Mouse (Mus musculus) urinary bladder, postnatal 0 days (tissue): ENCODE data around the gene Ccdc73. TPM values are rescaled to one million over a fixed set of nuclear protein-coding genes. Genes with fewer than 3 reads are reported as not detected.

Experiments
- polyA plus RNA-seq: library from polyadenylated mRNA; unstranded; fragments of >200 nt; fragmentation: Nextera tagmentation; extraction: Ambion mirVana; gene quantifications from 2 replicates; pipeline ENCODE4 v1.2.1, GENCODE M21; 2015

Gene Ccdc73
- polyA plus RNA-seq: 7.2 and 7.6 TPM in 2 replicates

DNA sequence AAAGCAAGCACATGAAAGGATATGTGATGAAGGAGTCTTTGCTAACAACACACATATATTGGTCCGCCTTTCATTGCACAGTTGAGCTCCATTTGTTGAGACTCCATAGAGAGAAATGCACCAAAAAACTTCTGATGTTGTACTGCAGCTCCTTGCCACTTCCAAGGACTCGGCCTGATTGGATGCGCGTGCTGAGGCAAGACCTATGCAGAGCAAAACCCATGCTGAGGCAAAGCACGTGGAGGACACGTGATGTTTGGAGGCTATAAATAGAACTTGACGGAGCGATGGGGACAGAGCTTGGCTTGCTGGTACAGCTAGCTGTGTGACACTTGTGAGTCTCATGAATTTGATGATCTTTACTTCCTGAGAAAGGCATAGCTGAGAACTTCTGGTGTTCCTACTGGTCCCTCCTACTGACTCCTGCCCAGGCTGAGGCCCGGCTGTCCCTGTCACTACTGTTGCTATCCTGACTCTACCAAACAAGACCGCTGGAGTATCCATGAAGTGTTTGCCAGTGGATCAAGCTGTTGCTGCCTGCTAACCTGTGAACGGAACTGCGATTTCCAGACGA lies at the start of gene Ccdc73:
Gene Ccdc73 (plus strand): TSS at position 524 of the 574 bp plus-strand sequence.

DNA sequence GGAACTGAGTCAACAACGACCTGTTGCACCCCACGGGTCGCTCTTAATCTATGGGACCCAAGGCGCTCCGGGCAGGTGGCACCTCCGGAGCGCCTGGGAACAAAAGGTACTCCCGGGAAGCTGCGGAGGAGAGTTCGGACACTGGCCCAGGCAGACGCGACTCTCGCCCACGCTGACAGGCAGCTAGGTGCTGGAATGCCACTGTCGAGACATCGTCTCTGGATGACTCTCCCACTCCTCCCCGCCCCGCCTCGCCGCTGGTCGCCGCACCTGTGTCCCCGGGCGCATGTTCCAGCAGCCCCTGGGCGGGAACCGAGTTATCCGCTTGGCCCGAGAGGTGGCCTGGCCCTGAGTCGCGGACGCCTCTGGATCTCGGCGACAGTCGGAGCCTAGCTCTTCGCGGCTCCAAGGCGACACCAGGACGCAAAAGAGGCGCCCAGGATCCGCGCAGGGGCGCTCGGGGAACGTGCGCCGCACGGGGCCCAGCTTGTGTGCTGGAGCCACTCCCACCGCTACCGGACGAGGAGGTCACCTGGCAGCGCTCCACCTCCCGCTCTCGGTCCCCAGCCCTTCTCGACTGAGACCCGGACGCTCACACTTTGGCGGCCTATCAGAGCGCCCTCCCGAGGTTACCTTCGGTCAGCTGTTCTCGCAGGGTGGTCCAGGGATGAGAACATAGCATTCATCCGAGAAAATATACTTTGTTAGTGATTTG lies 18.2 kb upstream of the Ccdc73 start, which contains the start of gene Prrg4:
Gene Prrg4 (minus strand): TSS at position 601 of the 715 bp plus-strand sequence.

DNA sequence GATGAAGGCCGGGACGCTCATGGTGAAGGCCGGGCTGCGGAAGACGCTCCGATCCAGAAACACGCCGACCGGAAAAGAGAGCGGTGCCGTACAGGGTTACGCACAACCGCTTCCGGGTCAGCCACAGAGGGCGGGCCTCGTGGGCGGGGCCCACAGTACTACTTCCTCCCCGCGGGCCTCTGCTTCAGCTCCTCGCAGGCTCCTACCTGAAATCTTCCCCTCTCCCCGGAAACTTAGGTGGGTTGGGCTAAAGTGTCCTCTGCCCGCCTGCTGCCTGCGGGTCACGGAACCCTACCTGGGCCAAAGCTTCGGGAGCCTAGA lies 149.3 kb downstream of the Ccdc73 start, which contains the start of gene Eif3m:
Gene Eif3m (minus strand): TSS at position 114 of the 321 bp plus-strand sequence.

Other genes starting within 250 kb of the Ccdc73 start
- 36.2 and 38.8 TPM in 2 replicates for gene Tcp11l1, start 155.6 kb upstream of the Ccdc73 start, polyA plus RNA-seq
- not detected in 2 replicates for gene Pin1rt1, start 151.4 kb upstream of the Ccdc73 start, polyA plus RNA-seq
- gene Depdc7, start 124.9 kb upstream of the Ccdc73 start, polyA plus RNA-seq: 9.5 and 12.0 TPM in 2 replicates
- 3.2 and 4.4 TPM in 2 replicates for gene Qser1, start 51.0 kb upstream of the Ccdc73 start, polyA plus RNA-seq
- 5.4 and 5.7 TPM in 2 replicates for gene Prrg4, start 17.9 kb upstream of the Ccdc73 start, polyA plus RNA-seq
- 242 and 243 TPM in 2 replicates for gene Eif3m, start 149.3 kb downstream of the Ccdc73 start, polyA plus RNA-seq
- gene Gm11060, start 224.2 kb downstream of the Ccdc73 start, polyA plus RNA-seq: not detected in 2 replicates